Mouse (Mus musculus): ENCODE data around the gene Rptor. TPM values are rescaled to one million over a fixed set of nuclear protein-coding genes. Genes with fewer than 3 reads are reported as not detected.
A peak's percentile ranks its signal among the peaks of the same experiment; 100 is the strongest.

The Rptor gene
- polyA plus RNA-seq, 1 experiment from 2014 or later, result 9.8 TPM

GRCm38 (mm10) chr11:119666567-119667108, 63.9 kb downstream of the Rptor start:
- peak overlapping the region; percentile 63 for H3K27ac ChIP-seq (ENCODE audit: low read depth, low read length)
- H3K9ac ChIP-seq (ENCODE audit: low read depth, low read length), result no peak overlapping the region
- no peaks in the 10 kb centered on the region for H3K9me3 ChIP-seq (replicated peaks; ENCODE audit: control insufficient read depth, low read length)
- 12% methylated on average over 2 of the region's 2 CpGs for WGBS (ENCODE audit: insufficient replicate concordance)
- H3K4me3 ChIP-seq (ENCODE audit: low read depth, low read length), result no peak overlapping the region
- 0 out of 2 replicates have a peak, but pooled peaks have one; percentile 57 for ATAC-seq (replicated peaks; ENCODE audit: insufficient number of reproducible peaks, low FRiP score, low TSS enrichment)
- peaks cover 50% of the 10 kb centered on the region for H3K4me1 ChIP-seq (ENCODE audit: control insufficient read depth, insufficient read depth, low read length)
- H3K36me3 ChIP-seq (ENCODE audit: control insufficient read depth, insufficient read depth, low read length), result no peaks in the 10 kb centered on the region
- H3K4me2 ChIP-seq, result no peak overlapping the region
- H3K27me3 ChIP-seq (ENCODE audit: control insufficient read depth, insufficient read depth, low read length), result no peaks in the 10 kb centered on the region

- Histone ChIP-seq H3K27ac (ENCODE audit: low read depth, low read length) (no peak overlapping the region), H3K9ac (ENCODE audit: low read depth, low read length) (no peak overlapping the region)
- no peak for ATAC-seq (replicated peaks; ENCODE audit: insufficient number of reproducible peaks, low FRiP score, low TSS enrichment)
Observed at GRCm38 (mm10) chr11:119670690-119671666, 68.3 kb downstream of the Rptor start.

GRCm38 (mm10) chr11:119672041-119672440, 69.3 kb downstream of the Rptor start:
- Histone ChIP-seq H3K9me3 (replicated peaks; ENCODE audit: control insufficient read depth, low read length) (no peaks in the 10 kb centered on the region), H3K27ac (ENCODE audit: low read depth, low read length) (no peak overlapping the region), H3K4me2 (no peak overlapping the region), H3K36me3 (ENCODE audit: control insufficient read depth, insufficient read depth, low read length) (peaks cover 2% of the 10 kb centered on the region; the same call in 1 of the 2 replicates), H3K4me3 (ENCODE audit: low read depth, low read length) (no peak overlapping the region), H3K4me1 (ENCODE audit: control insufficient read depth, insufficient read depth, low read length) (peaks cover 36% of the 10 kb centered on the region), H3K27me3 (ENCODE audit: control insufficient read depth, insufficient read depth, low read length) (no peaks in the 10 kb centered on the region), H3K9ac (ENCODE audit: low read depth, low read length) (no peak overlapping the region)
- no peak for ATAC-seq (replicated peaks; ENCODE audit: insufficient number of reproducible peaks, low FRiP score, low TSS enrichment)
- 36% methylated on average over 2 of the region's 2 CpGs for WGBS (ENCODE audit: insufficient replicate concordance)

More at GRCm38 (mm10) chr11:119670690-119671666, 68.3 kb downstream of the Rptor start:
- peaks cover 2% of the 10 kb centered on the region; the same call in 1 of the 2 replicates for H3K36me3 ChIP-seq (ENCODE audit: control insufficient read depth, insufficient read depth, low read length)
- 28% methylated on average over 11 of the region's 11 CpGs for WGBS (ENCODE audit: insufficient replicate concordance)
- peaks cover 36% of the 10 kb centered on the region for H3K4me1 ChIP-seq (ENCODE audit: control insufficient read depth, insufficient read depth, low read length)
- H3K4me2 ChIP-seq, result no peak overlapping the region
- H3K9me3 ChIP-seq (replicated peaks; ENCODE audit: control insufficient read depth, low read length), result no peaks in the 10 kb centered on the region
- no peak overlapping the region for H3K4me3 ChIP-seq (ENCODE audit: low read depth, low read length)
- H3K27me3 ChIP-seq (ENCODE audit: control insufficient read depth, insufficient read depth, low read length), result no peaks in the 10 kb centered on the region

- no peaks in the 10 kb centered on the region for H3K27me3 ChIP-seq (ENCODE audit: control insufficient read depth, insufficient read depth, low read length)
- 48% methylated on average over 4 of the region's 4 CpGs for WGBS (ENCODE audit: insufficient replicate concordance)
- H3K9ac ChIP-seq (ENCODE audit: low read depth, low read length), result no peak overlapping the region
- H3K4me3 ChIP-seq (ENCODE audit: low read depth, low read length), result no peak overlapping the region
- H3K9me3 ChIP-seq (replicated peaks; ENCODE audit: control insufficient read depth, low read length), result no peaks in the 10 kb centered on the region
- H3K36me3 ChIP-seq (ENCODE audit: control insufficient read depth, insufficient read depth, low read length), result peaks cover 2% of the 10 kb centered on the region; the same call in 1 of the 2 replicates
- H3K27ac ChIP-seq (ENCODE audit: low read depth, low read length), result no peak overlapping the region
- H3K4me2 ChIP-seq, result no peak overlapping the region
- ATAC-seq (replicated peaks; ENCODE audit: insufficient number of reproducible peaks, low FRiP score, low TSS enrichment), result no peak
- peaks cover 36% of the 10 kb centered on the region for H3K4me1 ChIP-seq (ENCODE audit: control insufficient read depth, insufficient read depth, low read length)
Observed at GRCm38 (mm10) chr11:119672775-119673174, 70.1 kb downstream of the Rptor start.

GRCm38 (mm10) chr11:119674835-119675234, 72.1 kb downstream of the Rptor start:
- no peak overlapping the region for H3K4me2 ChIP-seq
- peaks cover 2% of the 10 kb centered on the region; the same call in 1 of the 2 replicates for H3K36me3 ChIP-seq (ENCODE audit: control insufficient read depth, insufficient read depth, low read length)
- no peaks in the 10 kb centered on the region for H3K9me3 ChIP-seq (replicated peaks; ENCODE audit: control insufficient read depth, low read length)
- H3K4me1 ChIP-seq (ENCODE audit: control insufficient read depth, insufficient read depth, low read length), result peaks cover 35% of the 10 kb centered on the region
- no peak for ATAC-seq (replicated peaks; ENCODE audit: insufficient number of reproducible peaks, low FRiP score, low TSS enrichment)
- no peak overlapping the region for H3K9ac ChIP-seq (ENCODE audit: low read depth, low read length)
- 74% methylated on average over 4 of the region's 4 CpGs for WGBS (ENCODE audit: insufficient replicate concordance)
- no peaks in the 10 kb centered on the region for H3K27me3 ChIP-seq (ENCODE audit: control insufficient read depth, insufficient read depth, low read length)
- no peak overlapping the region for H3K4me3 ChIP-seq (ENCODE audit: low read depth, low read length)
- no peak overlapping the region for H3K27ac ChIP-seq (ENCODE audit: low read depth, low read length)

- no peak for ATAC-seq (replicated peaks; ENCODE audit: insufficient number of reproducible peaks, low FRiP score, low TSS enrichment)
- Histone ChIP-seq H3K9ac (ENCODE audit: low read depth, low read length) (no peak overlapping the region), H3K9me3 (replicated peaks; ENCODE audit: control insufficient read depth, low read length) (no peaks in the 10 kb centered on the region), H3K36me3 (ENCODE audit: control insufficient read depth, insufficient read depth, low read length) (peaks cover 2% of the 10 kb centered on the region; the same call in 1 of the 2 replicates), H3K4me1 (ENCODE audit: control insufficient read depth, insufficient read depth, low read length) (peaks cover 34% of the 10 kb centered on the region), H3K4me3 (ENCODE audit: low read depth, low read length) (no peak overlapping the region), H3K27me3 (ENCODE audit: control insufficient read depth, insufficient read depth, low read length) (no peaks in the 10 kb centered on the region), H3K27ac (ENCODE audit: low read depth, low read length) (no peak overlapping the region), H3K4me2 (no peak overlapping the region)
- WGBS (ENCODE audit: insufficient replicate concordance), result 71% methylated on average over 6 of the region's 6 CpGs
Observed at GRCm38 (mm10) chr11:119675546-119675945, 72.8 kb downstream of the Rptor start.

GRCm38 (mm10) chr11:119676751-119677411, 74.2 kb downstream of the Rptor start:
- Histone ChIP-seq H3K9ac (ENCODE audit: low read depth, low read length) (no peak overlapping the region), H3K4me2 (no peak overlapping the region), H3K9me3 (replicated peaks; ENCODE audit: control insufficient read depth, low read length) (no peaks in the 10 kb centered on the region), H3K4me3 (ENCODE audit: low read depth, low read length) (no peak overlapping the region), H3K27me3 (ENCODE audit: control insufficient read depth, insufficient read depth, low read length) (no peaks in the 10 kb centered on the region), H3K36me3 (ENCODE audit: control insufficient read depth, insufficient read depth, low read length) (peaks cover 2% of the 10 kb centered on the region; the same call in 1 of the 2 replicates), H3K4me1 (ENCODE audit: control insufficient read depth, insufficient read depth, low read length) (peaks cover 37% of the 10 kb centered on the region), H3K27ac (ENCODE audit: low read depth, low read length) (peak overlapping the region; percentile 51; the same call in 1 of the 2 replicates)
- no peak for ATAC-seq (replicated peaks; ENCODE audit: insufficient number of reproducible peaks, low FRiP score, low TSS enrichment)
- WGBS (ENCODE audit: insufficient replicate concordance), result 70% methylated on average over 7 of the region's 7 CpGs

GRCm38 (mm10) chr11:119678427-119678826, 75.7 kb downstream of the Rptor start:
- no peak overlapping the region for H3K9ac ChIP-seq (ENCODE audit: low read depth, low read length)
- 85% methylated on average over 5 of the region's 5 CpGs for WGBS (ENCODE audit: insufficient replicate concordance)
- no peaks in the 10 kb centered on the region for H3K27me3 ChIP-seq (ENCODE audit: control insufficient read depth, insufficient read depth, low read length)
- no peak overlapping the region for H3K4me2 ChIP-seq
- no peak overlapping the region for H3K4me3 ChIP-seq (ENCODE audit: low read depth, low read length)
- H3K27ac ChIP-seq (ENCODE audit: low read depth, low read length), result no peak overlapping the region
- no peak for ATAC-seq (replicated peaks; ENCODE audit: insufficient number of reproducible peaks, low FRiP score, low TSS enrichment)
- H3K4me1 ChIP-seq (ENCODE audit: control insufficient read depth, insufficient read depth, low read length), result peaks cover 42% of the 10 kb centered on the region
- H3K9me3 ChIP-seq (replicated peaks; ENCODE audit: control insufficient read depth, low read length), result no peaks in the 10 kb centered on the region
- H3K36me3 ChIP-seq (ENCODE audit: control insufficient read depth, insufficient read depth, low read length), result peaks cover 2% of the 10 kb centered on the region; the same call in 1 of the 2 replicates
